Mouse (Mus musculus) intestine, embryonic 15.5 days (tissue): ENCODE measurements at regions not wholly inside any gene's neighbourhood (a gene's known extent, or its start where the extent isn't known, plus 50 kb on each side); places are given as distances from the start of the nearest gene placed in this dataset.

Source experiments
- ATAC-seq: fragments of 200-750 bp; cut with Nextera tagmentation; 2 replicates; pipeline ENCODE4 v1.8.0; 2017; ENCODE audit warnings: moderate TSS enrichment, moderate library complexity
- H3K27ac ChIP-seq: fragments of 300-500 bp; sonication (generic); 2 replicates; pipeline ENCODE4 v1.5.1; 2015; ENCODE audit warnings: mild to moderate bottlenecking, inconsistent platforms
- H3K27me3 ChIP-seq: fragments of 300-500 bp; sonication (generic); replicated peaks from 2 replicates; pipeline ENCODE4 v1.6.1; 2015; ENCODE audit warnings: inconsistent platforms
- H3K36me3 ChIP-seq: fragments of 300-500 bp; sonication (generic); 2 replicates; pipeline ENCODE4 v1.6.1; 2015; ENCODE audit warnings: inconsistent platforms
- H3K4me1 ChIP-seq: fragments of 300-500 bp; sonication (generic); replicated peaks from 2 replicates; pipeline ENCODE4 v1.6.1; 2015; ENCODE audit warnings: inconsistent platforms
- H3K4me2 ChIP-seq: fragments of 300-500 bp; sonication (generic); replicated peaks from 2 replicates; pipeline ENCODE4 v1.6.1; 2015; ENCODE audit warnings: mild to moderate bottlenecking, inconsistent platforms
- H3K4me3 ChIP-seq: fragments of 300-500 bp; sonication (generic); replicated peaks from 2 replicates; pipeline ENCODE4 v1.5.1; 2015; ENCODE audit warnings: inconsistent platforms
- H3K9ac ChIP-seq: fragments of 300-500 bp; sonication (generic); 2 replicates; pipeline ENCODE4 v1.6.1; 2015; ENCODE audit warnings: inconsistent platforms
- H3K9me3 ChIP-seq: fragments of 300-500 bp; sonication (generic); 2 replicates; pipeline ENCODE4 v1.6.1; 2016; ENCODE audit warnings: inconsistent platforms
- WGBS: fragments of 180-500 bp; shearing (Covaris S2); methylation state at CpG from one replicate; pipeline ENCODE4 v1.1.7; 2015; 5-methylcytosine and 5-hydroxymethylcytosine counted together

GRCm38 (mm10) chr15:86738776-86739175, 524.5 kb downstream of the Tbc1d22a start:
- Histone ChIP-seq H3K27me3 (no peaks in the 10 kb centered on the region), H3K9ac (no peak overlapping the region), H3K36me3 (no peaks in the 10 kb centered on the region), H3K9me3 (no peaks in the 10 kb centered on the region), H3K4me3 (no peak overlapping the region), H3K27ac (no peak overlapping the region), H3K4me2 (no peak overlapping the region), H3K4me1 (no peaks in the 10 kb centered on the region)
- ATAC-seq, result no peak
- 86% methylated on average over 5 of the region's 5 CpGs for WGBS

GRCm38 (mm10) chr15:86751436-86752136, 537.3 kb downstream of the Tbc1d22a start:
- no peaks in the 10 kb centered on the region for H3K27me3 ChIP-seq
- no peaks in the 10 kb centered on the region for H3K4me1 ChIP-seq
- no peak for ATAC-seq
- no peak overlapping the region for H3K4me2 ChIP-seq
- H3K9ac ChIP-seq, result no peak overlapping the region
- 64% methylated on average over 10 of the region's 10 CpGs for WGBS
- no peaks in the 10 kb centered on the region for H3K9me3 ChIP-seq
- no peak overlapping the region for H3K4me3 ChIP-seq
- H3K27ac ChIP-seq, result no peak overlapping the region
- no peaks in the 10 kb centered on the region for H3K36me3 ChIP-seq

GRCm38 (mm10) chr15:86763581-86764375, 549.5 kb downstream of the Tbc1d22a start:
- no peak overlapping the region for H3K4me2 ChIP-seq
- no peak for ATAC-seq
- H3K4me3 ChIP-seq, result no peak overlapping the region
- 85% methylated on average over 10 of the region's 10 CpGs for WGBS
- no peaks in the 10 kb centered on the region for H3K4me1 ChIP-seq
- H3K27ac ChIP-seq, result no peak overlapping the region
- no peaks in the 10 kb centered on the region for H3K27me3 ChIP-seq
- H3K9ac ChIP-seq, result no peak overlapping the region
- no peaks in the 10 kb centered on the region for H3K9me3 ChIP-seq
- H3K36me3 ChIP-seq, result no peaks in the 10 kb centered on the region

GRCm38 (mm10) chr15:86767623-86768022, 553.4 kb downstream of the Tbc1d22a start:
- ATAC-seq, result no peak
- no peak overlapping the region for H3K4me2 ChIP-seq
- no peak overlapping the region for H3K27ac ChIP-seq
- 64% methylated on average over 2 of the region's 2 CpGs for WGBS
- no peaks in the 10 kb centered on the region for H3K9me3 ChIP-seq
- H3K4me1 ChIP-seq, result no peaks in the 10 kb centered on the region
- no peak overlapping the region for H3K4me3 ChIP-seq
- no peaks in the 10 kb centered on the region for H3K27me3 ChIP-seq
- no peak overlapping the region for H3K9ac ChIP-seq
- no peaks in the 10 kb centered on the region for H3K36me3 ChIP-seq

- Histone ChIP-seq H3K4me1 (peaks cover 2% of the 10 kb centered on the region; the same call in 1 of the 2 replicates), H3K27ac (no peak overlapping the region), H3K27me3 (no peaks in the 10 kb centered on the region), H3K9ac (no peak overlapping the region), H3K9me3 (no peaks in the 10 kb centered on the region), H3K36me3 (no peaks in the 10 kb centered on the region), H3K4me2 (no peak overlapping the region), H3K4me3 (no peak overlapping the region)
- no peak for ATAC-seq
- 41% methylated on average over 7 of the region's 7 CpGs for WGBS
These were observed 558.8 kb downstream of the Tbc1d22a start for GRCm38 (mm10) chr15:86773041-86773440.

GRCm38 (mm10) chr15:86777998-86778397, 563.7 kb downstream of the Tbc1d22a start:
- H3K27me3 ChIP-seq, result no peaks in the 10 kb centered on the region
- H3K9ac ChIP-seq, result no peak overlapping the region
- no peak overlapping the region for H3K4me3 ChIP-seq
- H3K36me3 ChIP-seq, result no peaks in the 10 kb centered on the region
- H3K9me3 ChIP-seq, result no peaks in the 10 kb centered on the region
- H3K4me2 ChIP-seq, result no peak overlapping the region
- WGBS, result 43% methylated on average over 11 of the region's 11 CpGs
- H3K4me1 ChIP-seq, result peaks cover 2% of the 10 kb centered on the region; the same call in 1 of the 2 replicates
- ATAC-seq, result peak; percentile 47
- no peak overlapping the region for H3K27ac ChIP-seq

- no peaks in the 10 kb centered on the region for H3K9me3 ChIP-seq
- 90% methylated on average over 11 of the region's 11 CpGs for WGBS
- no peaks in the 10 kb centered on the region for H3K27me3 ChIP-seq
- no peak overlapping the region for H3K27ac ChIP-seq
- no peak overlapping the region for H3K4me3 ChIP-seq
- H3K4me2 ChIP-seq, result no peak overlapping the region
- no peaks in the 10 kb centered on the region for H3K36me3 ChIP-seq
- H3K9ac ChIP-seq, result no peak overlapping the region
- no peaks in the 10 kb centered on the region; the same call in 1 of the 2 replicates for H3K4me1 ChIP-seq
- ATAC-seq, result no peak
These were observed 566.9 kb downstream of the Tbc1d22a start for GRCm38 (mm10) chr15:86781160-86781559.

GRCm38 (mm10) chr15:86794716-86795115, 580.5 kb downstream of the Tbc1d22a start:
- Histone ChIP-seq H3K4me3 (no peak overlapping the region), H3K4me2 (no peak overlapping the region), H3K36me3 (no peaks in the 10 kb centered on the region), H3K27ac (no peak overlapping the region), H3K4me1 (no peaks in the 10 kb centered on the region), H3K9ac (no peak overlapping the region), H3K27me3 (no peaks in the 10 kb centered on the region), H3K9me3 (no peaks in the 10 kb centered on the region)
- ATAC-seq, result no peak
- WGBS, result 73% methylated on average over 3 of the region's 3 CpGs

- Histone ChIP-seq H3K9ac (no peak overlapping the region), H3K4me3 (no peak overlapping the region), H3K4me2 (no peak overlapping the region), H3K27me3 (no peaks in the 10 kb centered on the region), H3K36me3 (no peaks in the 10 kb centered on the region), H3K27ac (no peak overlapping the region), H3K9me3 (no peaks in the 10 kb centered on the region), H3K4me1 (no peaks in the 10 kb centered on the region)
- 79% methylated on average over 9 of the region's 9 CpGs for WGBS
- no peak for ATAC-seq
These were observed 584.4 kb downstream of the Tbc1d22a start for GRCm38 (mm10) chr15:86798474-86799178.

- Histone ChIP-seq H3K9me3 (no peaks in the 10 kb centered on the region), H3K9ac (no peak overlapping the region), H3K4me1 (no peaks in the 10 kb centered on the region), H3K27ac (no peak overlapping the region), H3K4me3 (no peak overlapping the region), H3K4me2 (no peak overlapping the region), H3K36me3 (no peaks in the 10 kb centered on the region), H3K27me3 (no peaks in the 10 kb centered on the region)
- ATAC-seq, result no peak
- 69% methylated on average over 13 of the region's 13 CpGs for WGBS
These were observed 593.2 kb downstream of the Tbc1d22a start for GRCm38 (mm10) chr15:86807296-86808080.

- Histone ChIP-seq H3K4me3 (no peak overlapping the region), H3K27me3 (no peaks in the 10 kb centered on the region), H3K4me2 (no peak overlapping the region), H3K36me3 (no peaks in the 10 kb centered on the region), H3K4me1 (no peaks in the 10 kb centered on the region), H3K9me3 (no peaks in the 10 kb centered on the region), H3K27ac (no peak overlapping the region), H3K9ac (no peak overlapping the region)
- WGBS, result 42% methylated on average over 2 of the region's 2 CpGs
- ATAC-seq, result no peak
These were observed 597.6 kb downstream of the Tbc1d22a start for GRCm38 (mm10) chr15:86811821-86812220.
